Mouse (Mus musculus) MEL (cell line): ENCODE results near the gene Pelo.

Source experiments
- CTCF ChIP-seq, 3 experiments: IDR thresholded peaks in 2 of 3; conservative IDR thresholded peaks in 1 of 3; 2 replicates each; pipeline ENCODE4 v1.5.1; 2011 to 2012; ENCODE audit warnings: low read length in 3 of 3, low read depth in 2 of 3, mild to moderate bottlenecking in 2 of 3, improper control_type of control experiment in 1 of 3, inconsistent platforms in 1 of 3, mixed read lengths in 1 of 3, moderate library complexity in 1 of 3; ENCODE audit not compliant: control insufficient read depth in 1 of 3, insufficient read depth in 1 of 3, poor library complexity in 1 of 3, severe bottlenecking in 1 of 3
- EP300 ChIP-seq, 2 experiments: IDR thresholded peaks; 2 replicates each; pipeline ENCODE4 v1.6.1; 2011; ENCODE audit warnings: improper control_type of control experiment in 2 of 2, low read length in 2 of 2, low read depth in 1 of 2, mild to moderate bottlenecking in 1 of 2
- HCFC1 ChIP-seq: IDR thresholded peaks from 2 replicates; pipeline ENCODE4 v1.6.1; 2012; ENCODE audit warnings: low read depth, mild to moderate bottlenecking, inconsistent platforms, low read length, improper control_type of control experiment, moderate library complexity
- RAD21 ChIP-seq: IDR thresholded peaks from 2 replicates; pipeline ENCODE4 v1.6.1; 2011; ENCODE audit warnings: mild to moderate bottlenecking, low read depth, low read length, improper control_type of control experiment
- TAL1 ChIP-seq: IDR thresholded peaks from 2 replicates; pipeline ENCODE4 v1.6.1; 2012; ENCODE audit warnings: mild to moderate bottlenecking, inconsistent platforms, low read length, moderate library complexity, mixed read lengths
- USF2 ChIP-seq, 2 experiments: IDR thresholded peaks; 2 replicates each; pipeline ENCODE4 v1.6.1; 2011 to 2012; ENCODE audit warnings: improper control_type of control experiment in 2 of 2, low read length in 2 of 2, borderline replicate concordance in 1 of 2, inconsistent platforms in 1 of 2, low read depth in 1 of 2, mild to moderate bottlenecking in 1 of 2; ENCODE audit not compliant: insufficient read depth in 1 of 2

DNA sequence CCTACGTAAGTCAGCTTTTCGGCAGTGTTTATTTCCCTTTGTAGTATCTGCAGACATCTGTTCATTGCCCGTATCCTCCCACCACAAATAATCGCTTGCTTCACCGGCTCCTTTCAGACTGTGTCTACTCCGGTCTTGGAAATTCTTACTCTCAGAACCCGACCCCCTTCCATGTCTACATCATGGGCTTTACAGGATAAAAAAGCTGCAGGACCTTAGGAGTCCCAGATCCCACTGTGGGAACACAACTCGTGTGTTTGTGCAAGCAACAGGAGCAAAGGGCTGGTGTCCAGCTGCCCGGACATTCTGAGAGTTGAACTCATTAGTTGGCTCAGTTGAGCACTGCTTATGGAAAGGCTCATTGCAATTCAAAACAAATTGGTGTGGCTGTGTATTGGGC is 35.2 kb downstream of the Pelo start:
- TF ChIP-seq EP300 (IDR thresholded peaks at IDR 0.05; ENCODE audit: low read depth in 1 of 2, low read length in 2 of 2) (no peak), USF2 (IDR thresholded peaks at IDR 0.05; ENCODE audit: borderline replicate concordance in 1 of 2, insufficient read depth in 1 of 2, low read depth in 1 of 2, low read length in 2 of 2) (no peak), TAL1 (no peak), RAD21 (no peak), HCFC1 (no peak), CTCF (IDR thresholded peaks at IDR 0.05 in 2 of 3, conservative IDR thresholded peaks at IDR 0.05 in 1 of 3; ENCODE audit: control insufficient read depth in 1 of 3, insufficient read depth in 1 of 3, low read depth in 2 of 3, low read length in 3 of 3, poor library complexity in 1 of 3, severe bottlenecking in 1 of 3) (no peak)
